Mouse (Mus musculus) neural tube, embryonic 15.5 days (tissue): Measurements from ENCODE around the gene Plcb1. TPM values are rescaled to one million over a fixed set of nuclear protein-coding genes. Genes with fewer than 3 reads are reported as not detected.

ENCODE experiments used
- ATAC-seq: fragments of 200-750 bp; cut with Nextera tagmentation; 2 replicates; pipeline ENCODE4 v1.8.0; 2017; ENCODE audit warnings: mild to moderate bottlenecking, moderate TSS enrichment, moderate library complexity; ENCODE audit not compliant: low FRiP score
- H3K27ac ChIP-seq: fragments of 300-500 bp; sonication (generic); replicated peaks from 2 replicates; pipeline ENCODE4 v1.5.1; 2015; ENCODE audit warnings: mild to moderate bottlenecking, inconsistent platforms
- H3K27me3 ChIP-seq: fragments of 300-500 bp; sonication (generic); replicated peaks from 2 replicates; pipeline ENCODE4 v1.6.1; 2015; ENCODE audit warnings: inconsistent platforms
- H3K36me3 ChIP-seq: fragments of 300-500 bp; sonication (generic); 2 replicates; pipeline ENCODE4 v1.6.1; 2015; ENCODE audit warnings: inconsistent platforms
- H3K4me1 ChIP-seq: fragments of 300-500 bp; sonication (generic); 2 replicates; pipeline ENCODE4 v1.6.1; 2015; ENCODE audit warnings: inconsistent platforms
- H3K4me2 ChIP-seq: fragments of 300-500 bp; sonication (generic); 2 replicates; pipeline ENCODE4 v1.6.1; 2015; ENCODE audit warnings: inconsistent platforms, mild to moderate bottlenecking, moderate library complexity
- H3K4me3 ChIP-seq: fragments of 300-500 bp; sonication (generic); replicated peaks from 2 replicates; pipeline ENCODE4 v1.5.1; 2015; ENCODE audit warnings: mild to moderate bottlenecking, inconsistent platforms
- H3K9ac ChIP-seq: fragments of 300-500 bp; sonication (generic); replicated peaks from 2 replicates; pipeline ENCODE4 v1.6.1; 2015; ENCODE audit warnings: mild to moderate bottlenecking, inconsistent platforms
- H3K9me3 ChIP-seq: fragments of 300-500 bp; sonication (generic); replicated peaks from 2 replicates; pipeline ENCODE4 v1.6.1; 2016; ENCODE audit warnings: inconsistent platforms
- WGBS: fragments of 180-500 bp; shearing (Covaris S2); methylation state at CpG from one replicate; pipeline ENCODE4 v1.1.7; 2015; ENCODE audit warnings: mixed read lengths; 5-methylcytosine and 5-hydroxymethylcytosine counted together
- polyA plus RNA-seq: library from polyadenylated mRNA; unstranded; fragments of >200 nt; fragmentation: Nextera tagmentation; extraction: Ambion mirVana; gene quantifications from 2 replicates; pipeline ENCODE4 v1.2.1, GENCODE M21; 2015

The Plcb1 gene
- polyA plus RNA-seq, 1 experiment from 2014 or later = 81.5 TPM

DNA sequence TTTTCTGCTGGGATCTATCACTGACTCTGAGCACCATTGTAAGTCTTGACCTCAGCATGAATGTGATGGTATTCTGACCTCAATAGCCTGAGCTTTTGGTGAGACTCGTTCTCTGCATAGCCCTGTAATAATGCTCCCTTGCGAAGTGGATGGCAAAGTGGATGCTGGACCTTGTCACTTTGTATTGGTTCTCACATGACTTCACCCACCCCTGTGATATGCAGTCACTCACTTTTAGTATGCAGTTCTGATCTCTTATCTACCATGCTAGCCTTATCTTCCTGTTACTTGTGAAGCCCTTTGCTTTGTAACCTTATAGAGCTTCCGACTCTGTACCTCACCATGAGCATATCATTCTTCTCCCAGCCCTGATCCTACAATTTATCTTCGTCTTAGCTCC, 57.0 kb downstream of the Plcb1 start:
- Histone ChIP-seq H3K27ac (no peak overlapping the region), H3K9me3 (no peaks in the 10 kb centered on the region), H3K4me1 (no peaks in the 10 kb centered on the region), H3K27me3 (no peaks in the 10 kb centered on the region), H3K4me3 (no peak overlapping the region), H3K36me3 (no peaks in the 10 kb centered on the region), H3K4me2 (no peak overlapping the region), H3K9ac (no peak overlapping the region)
- 89% methylated on average over 4 of the region's 4 CpGs for WGBS
- no peak for ATAC-seq

- ATAC-seq = no peak
- no peak overlapping the region for H3K9ac ChIP-seq
- H3K36me3 ChIP-seq = no peaks in the 10 kb centered on the region
- no peaks in the 10 kb centered on the region for H3K9me3 ChIP-seq
- no peaks in the 10 kb centered on the region for H3K4me1 ChIP-seq
- 58% methylated on average over 6 of the region's 6 CpGs for WGBS
- no peak overlapping the region for H3K4me3 ChIP-seq
- no peaks in the 10 kb centered on the region for H3K27me3 ChIP-seq
- no peak overlapping the region for H3K27ac ChIP-seq
- H3K4me2 ChIP-seq = no peak overlapping the region
Observed at GRCm38 (mm10) chr2:134844391-134845238, 58.7 kb downstream of the Plcb1 start.

DNA sequence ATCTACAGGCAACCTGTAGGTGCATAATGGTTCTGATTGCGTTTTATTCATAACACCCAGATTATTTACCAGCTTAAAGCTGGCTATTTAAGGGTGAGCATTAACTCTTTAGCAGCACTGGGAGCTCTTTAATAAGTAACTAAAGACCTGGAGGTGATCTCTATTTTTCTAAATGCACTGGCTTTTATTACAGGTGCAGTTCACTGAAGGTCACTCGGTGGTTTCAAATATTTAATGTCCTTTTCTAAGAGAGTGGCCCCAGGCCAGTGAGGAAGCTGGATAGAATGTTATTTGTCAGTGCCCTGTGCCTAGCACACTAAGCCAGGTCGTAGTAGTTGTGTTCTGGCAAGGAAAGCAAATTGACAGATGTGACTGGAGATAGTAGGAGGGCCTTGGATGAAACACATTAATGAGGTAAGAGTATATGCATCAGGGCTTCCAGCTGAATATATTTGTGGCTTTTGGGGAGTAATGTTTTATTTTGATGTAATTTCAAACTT, 59.4 kb downstream of the Plcb1 start:
- no peak overlapping the region for H3K27ac ChIP-seq
- no peak overlapping the region for H3K4me3 ChIP-seq
- no peak for ATAC-seq
- H3K4me1 ChIP-seq = no peaks in the 10 kb centered on the region
- H3K27me3 ChIP-seq = no peaks in the 10 kb centered on the region
- H3K36me3 ChIP-seq = no peaks in the 10 kb centered on the region
- H3K4me2 ChIP-seq = no peak overlapping the region
- H3K9me3 ChIP-seq = no peaks in the 10 kb centered on the region
- no peak overlapping the region for H3K9ac ChIP-seq
- WGBS = 73% methylated on average over 3 of the region's 3 CpGs

- Histone ChIP-seq H3K9me3 (no peaks in the 10 kb centered on the region), H3K4me3 (no peak overlapping the region), H3K4me2 (no peak overlapping the region), H3K36me3 (no peaks in the 10 kb centered on the region), H3K27ac (no peak overlapping the region), H3K4me1 (no peaks in the 10 kb centered on the region), H3K9ac (no peak overlapping the region), H3K27me3 (no peaks in the 10 kb centered on the region)
- WGBS = 78% methylated on average over 3 of the region's 3 CpGs
- no peak for ATAC-seq
Observed at GRCm38 (mm10) chr2:134846555-134846954, 60.7 kb downstream of the Plcb1 start.

DNA sequence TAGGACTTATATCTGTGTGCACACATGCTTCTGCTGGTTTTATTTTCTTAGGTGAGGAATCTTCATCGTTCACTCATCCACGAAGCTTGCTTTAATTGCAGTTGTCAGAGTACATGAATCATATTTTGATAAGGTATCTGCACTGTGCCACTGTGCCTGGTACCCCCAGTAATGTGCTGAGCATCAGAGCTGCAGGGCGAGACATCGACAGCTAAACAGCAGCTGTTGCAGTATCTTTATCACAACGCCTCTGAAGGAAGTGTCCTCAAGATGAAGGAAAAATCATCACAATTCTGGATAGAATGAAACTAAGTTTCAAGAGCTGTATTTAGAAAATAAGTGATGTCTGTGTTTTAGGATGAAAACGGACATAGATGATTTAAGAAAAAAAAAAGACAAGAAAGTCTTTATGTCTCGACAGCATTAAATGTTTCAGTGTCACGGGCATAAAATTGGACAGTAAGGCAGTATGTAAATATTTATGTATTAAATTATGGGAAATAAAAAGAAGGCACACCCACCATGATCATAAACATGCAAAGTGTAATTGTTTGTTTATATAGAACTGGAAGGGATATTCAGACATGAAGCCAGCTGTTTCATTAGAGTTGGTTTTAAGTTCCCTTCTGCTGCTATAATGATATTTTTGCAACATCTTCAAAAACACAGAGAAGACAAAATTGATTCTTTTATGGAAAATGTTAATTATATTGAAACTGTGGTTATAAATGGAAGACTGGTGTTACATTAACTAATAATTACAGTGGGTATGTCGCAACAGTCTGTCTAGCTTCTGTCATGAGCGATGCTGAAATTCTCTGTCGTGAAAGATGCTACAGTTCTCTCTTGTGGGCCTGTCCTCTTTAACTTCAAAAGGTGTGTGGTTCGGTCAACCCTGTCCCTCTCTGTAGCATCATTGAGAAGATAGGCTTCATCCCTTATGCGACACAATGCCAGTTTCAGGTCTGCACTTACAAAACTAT, 65.6 kb downstream of the Plcb1 start:
- 71% methylated on average over 13 of the region's 13 CpGs for WGBS
- Histone ChIP-seq H3K9ac (no peak overlapping the region), H3K4me1 (no peaks in the 10 kb centered on the region), H3K36me3 (no peaks in the 10 kb centered on the region), H3K4me2 (no peak overlapping the region), H3K27ac (no peak overlapping the region), H3K9me3 (no peaks in the 10 kb centered on the region), H3K27me3 (no peaks in the 10 kb centered on the region), H3K4me3 (no peak overlapping the region)
- no peak for ATAC-seq

DNA sequence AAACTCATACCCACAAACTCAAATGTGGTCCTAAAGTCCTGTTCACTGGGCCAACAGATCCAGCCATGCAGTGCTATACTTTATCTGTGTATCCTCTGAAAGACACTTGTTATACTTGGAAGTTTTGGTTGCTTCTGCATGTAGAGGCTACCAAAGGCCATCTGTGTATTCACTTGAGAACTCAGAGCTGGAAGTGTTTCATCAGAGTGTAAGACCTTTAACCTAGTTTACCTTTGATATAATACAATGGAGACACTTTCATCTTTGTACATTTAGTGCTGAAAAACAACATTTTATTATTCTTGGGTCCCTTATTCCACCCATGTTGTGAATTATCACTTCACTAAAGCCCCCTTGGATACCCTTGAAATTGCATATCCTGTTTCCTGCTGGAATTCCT, 70.4 kb downstream of the Plcb1 start:
- no peak overlapping the region for H3K4me3 ChIP-seq
- ATAC-seq = no peak

DNA sequence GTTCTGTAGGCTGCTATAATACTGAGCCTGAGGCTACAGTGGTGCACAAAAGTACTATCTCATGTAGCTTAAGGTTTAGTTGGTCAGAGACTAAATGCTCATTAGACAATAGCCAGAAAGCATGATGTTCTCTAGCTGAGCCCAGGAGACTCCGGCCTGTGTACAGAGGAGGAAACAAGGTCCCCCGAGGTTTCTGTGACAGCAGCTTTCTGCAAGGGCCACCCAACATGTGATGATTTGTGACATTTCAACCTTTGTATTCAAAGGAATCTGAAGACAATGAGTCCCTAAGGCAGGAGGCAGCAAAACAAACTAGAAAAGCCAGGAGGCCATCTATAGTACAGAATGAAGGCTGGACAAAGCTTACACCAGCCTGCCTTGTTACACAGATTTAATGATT, 70.8 kb downstream of the Plcb1 start:
- Histone ChIP-seq H3K36me3 (no peaks in the 10 kb centered on the region), H3K27me3 (no peaks in the 10 kb centered on the region), H3K27ac (peak overlapping the region; percentile 33), H3K9me3 (no peaks in the 10 kb centered on the region), H3K4me2 (no peak overlapping the region), H3K4me1 (peaks cover 4% of the 10 kb centered on the region), H3K4me3 (no peak overlapping the region), H3K9ac (no peak overlapping the region)
- no peak for ATAC-seq
- WGBS = 13% methylated on average over 2 of the region's 2 CpGs

More for the DNA sequence above, 70.4 kb downstream of the Plcb1 start:
- no peak overlapping the region for H3K9ac ChIP-seq
- H3K27me3 ChIP-seq = no peaks in the 10 kb centered on the region
- peaks cover 4% of the 10 kb centered on the region for H3K4me1 ChIP-seq
- no peaks in the 10 kb centered on the region for H3K9me3 ChIP-seq
- no peak overlapping the region for H3K4me2 ChIP-seq
- H3K36me3 ChIP-seq = no peaks in the 10 kb centered on the region
- no peak overlapping the region for H3K27ac ChIP-seq

DNA sequence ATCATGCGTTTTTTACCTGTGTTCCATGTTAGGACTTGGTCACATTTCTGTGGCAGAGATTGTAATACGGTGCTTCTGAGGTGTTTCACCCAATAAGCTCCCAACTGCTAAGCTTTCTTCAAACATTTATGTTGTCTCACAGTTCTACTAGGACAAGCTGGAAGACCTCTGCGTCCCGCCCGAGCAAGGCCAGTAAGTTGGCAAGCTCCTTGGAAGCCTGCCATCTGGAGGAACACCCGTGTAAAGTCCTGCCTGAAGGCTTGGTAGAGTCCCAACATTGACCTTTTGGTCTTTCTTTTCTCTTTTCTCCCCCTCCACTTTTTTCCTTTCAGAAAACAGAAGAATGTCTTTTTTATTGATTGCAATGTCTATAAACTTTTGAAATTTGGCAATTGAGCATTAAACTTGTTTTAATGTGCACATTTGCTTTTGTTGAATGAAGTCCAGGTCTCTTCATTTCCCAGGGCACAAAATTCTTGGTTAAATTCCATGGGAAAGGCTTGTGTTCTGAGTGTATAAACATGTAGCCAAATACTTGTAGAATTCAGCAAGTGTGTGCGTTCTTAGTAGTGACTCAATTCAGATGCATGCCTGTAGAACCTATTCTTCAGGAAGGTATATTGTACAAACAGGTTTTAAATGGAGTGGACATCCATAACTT, 79.2 kb downstream of the Plcb1 start:
- no peaks in the 10 kb centered on the region for H3K36me3 ChIP-seq
- H3K27ac ChIP-seq = no peak overlapping the region
- no peak overlapping the region for H3K9ac ChIP-seq
- no peak overlapping the region for H3K4me2 ChIP-seq
- no peak for ATAC-seq
- WGBS = 80% methylated on average over 7 of the region's 7 CpGs
- H3K9me3 ChIP-seq = no peaks in the 10 kb centered on the region
- no peak overlapping the region for H3K4me3 ChIP-seq
- H3K27me3 ChIP-seq = no peaks in the 10 kb centered on the region
- peaks cover 4% of the 10 kb centered on the region; the same call in 1 of the 2 replicates for H3K4me1 ChIP-seq

- ATAC-seq = no peak
- Histone ChIP-seq H3K4me3 (no peak overlapping the region), H3K36me3 (no peaks in the 10 kb centered on the region), H3K9me3 (no peaks in the 10 kb centered on the region), H3K4me2 (no peak overlapping the region), H3K4me1 (peaks cover 7% of the 10 kb centered on the region; the same call in 1 of the 2 replicates), H3K27me3 (no peaks in the 10 kb centered on the region), H3K27ac (no peak overlapping the region), H3K9ac (no peak overlapping the region)
- 83% methylated on average over 6 of the region's 6 CpGs for WGBS
Observed at GRCm38 (mm10) chr2:134867381-134867780, 81.5 kb downstream of the Plcb1 start.

- ATAC-seq = 0 out of 2 replicates have a peak, but pooled peaks have one; percentile 57
- Histone ChIP-seq H3K4me2 (no peak overlapping the region), H3K27ac (no peak overlapping the region), H3K4me1 (peaks cover 8% of the 10 kb centered on the region; the same call in 1 of the 2 replicates), H3K36me3 (no peaks in the 10 kb centered on the region), H3K9ac (no peak overlapping the region), H3K4me3 (no peak overlapping the region), H3K9me3 (no peaks in the 10 kb centered on the region), H3K27me3 (no peaks in the 10 kb centered on the region)
- WGBS = 52% methylated on average over 9 of the region's 9 CpGs
Observed at GRCm38 (mm10) chr2:134871692-134872489, 86.0 kb downstream of the Plcb1 start.

GRCm38 (mm10) chr2:134872490-134872781, 86.6 kb downstream of the Plcb1 start:
- H3K4me2 ChIP-seq = no peak overlapping the region
- H3K4me1 ChIP-seq = peaks cover 8% of the 10 kb centered on the region; the same call in 1 of the 2 replicates
- no peaks in the 10 kb centered on the region for H3K36me3 ChIP-seq
- no peaks in the 10 kb centered on the region for H3K27me3 ChIP-seq
- H3K9me3 ChIP-seq = no peaks in the 10 kb centered on the region
- no peak overlapping the region for H3K27ac ChIP-seq
- ATAC-seq = no peak
- H3K9ac ChIP-seq = no peak overlapping the region
- no peak overlapping the region for H3K4me3 ChIP-seq
